24 mouse cellular contexts compared by ENCODE assay signal in the genomic region with DNA sequence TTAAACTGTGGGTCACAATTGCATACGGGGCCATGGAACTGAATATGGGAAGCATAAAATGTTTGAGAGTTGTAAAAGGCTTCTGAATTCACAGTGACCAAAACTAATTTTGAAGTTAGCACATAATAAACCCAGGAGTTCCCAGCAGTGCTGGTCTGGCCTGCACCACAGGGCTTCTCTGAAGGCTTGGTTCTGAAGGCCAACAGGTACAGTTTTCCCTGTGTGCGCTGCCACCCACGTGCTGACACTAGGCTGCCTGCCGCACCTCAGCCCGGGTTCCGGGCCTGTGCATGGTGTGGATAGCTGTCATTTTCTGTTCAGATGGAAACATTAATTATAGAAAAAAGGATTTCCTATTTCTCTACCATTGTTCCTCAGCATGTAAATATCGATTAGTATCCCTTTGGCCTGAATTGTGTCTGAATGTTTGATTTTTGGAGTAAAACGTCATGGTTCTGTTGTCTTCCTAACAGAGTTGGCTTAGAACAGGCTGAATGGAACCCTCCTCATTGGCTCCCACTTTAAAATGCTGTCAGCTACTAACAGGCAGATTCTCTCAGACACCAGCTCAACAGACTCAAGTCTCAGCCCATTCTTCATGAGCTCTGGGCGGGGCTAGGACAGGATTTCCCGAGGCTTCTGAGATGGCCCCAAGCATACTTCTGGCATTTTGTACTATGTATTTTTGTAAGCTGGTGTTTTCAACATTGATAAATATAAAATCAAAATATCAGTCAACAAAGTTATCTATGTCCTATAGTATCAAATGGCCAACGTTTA.
DNase-seq lines count a peak whose midpoint lies in the region; ATAC-seq and TF ChIP-seq lines count a peak whose summit lies in the region.
"Had no signal": no experiment of that assay in that cellular context is flagged by ENCODE, and none has a peak within 500 bp of the region (broad histone marks: within the 10 kb centered on the region; RNA-seq: fewer than 3 reads in every experiment).

No protein-coding gene starts in this region.

- intact Hi-C loops in heart, postnatal 10 days (cut with DNase I): no loop called here

- H3K4me2 ChIP-seq in lung, embryonic 14.5 days: no peak overlapping the region
- H3K4me2 ChIP-seq in lung, embryonic 15.5 days: no peak overlapping the region
- H3K4me2 ChIP-seq: forebrain, embryonic 12.5 days; limb, embryonic 13.5 days; liver, embryonic 12.5 days; midbrain, embryonic 15.5 days; neural tube, embryonic 12.5 days had no signal

- H3K9me3 ChIP-seq in heart, embryonic 10.5 days: no peaks in the 10 kb centered on the region
- no peaks in the 10 kb centered on the region for H3K9me3 ChIP-seq in lung, embryonic 14.5 days (ENCODE audit: low read depth, low read length)
- H3K9me3 ChIP-seq in lung, embryonic 15.5 days: no peaks in the 10 kb centered on the region
- H3K9me3 ChIP-seq: forebrain, embryonic 12.5 days; limb, embryonic 13.5 days; liver, embryonic 12.5 days; midbrain, embryonic 15.5 days; neural tube, embryonic 12.5 days had no signal

- no peaks in the 10 kb centered on the region for H3K4me1 ChIP-seq in heart, embryonic 10.5 days
- H3K4me1 ChIP-seq in lung, embryonic 14.5 days (ENCODE audit: insufficient read depth): no peaks in the 10 kb centered on the region
- no peaks in the 10 kb centered on the region for H3K4me1 ChIP-seq in lung, adult 2 months (ENCODE audit: control insufficient read depth, insufficient read depth, low read length)
- H3K4me1 ChIP-seq in lung, embryonic 15.5 days: no peaks in the 10 kb centered on the region
- H3K4me1 ChIP-seq: forebrain, embryonic 12.5 days; liver, embryonic 12.5 days; midbrain, embryonic 15.5 days; neural tube, embryonic 12.5 days had no signal

- peak; percentile 82; the same call in 1 of the 2 replicates for ATAC-seq in lung, embryonic 14.5 days (ENCODE audit: insufficient read depth)
- peak; percentile 81; the same call in 1 of the 2 replicates for ATAC-seq in lung, embryonic 15.5 days (ENCODE audit: borderline replicate concordance, extremely low read depth, low FRiP score, low TSS enrichment)
- ATAC-seq: CD4-positive, CD25-positive, alpha-beta regulatory T cell, adult 4 months; hindbrain, postnatal 0 days; intestine, embryonic 16.5 days; liver, embryonic 12.5 days; midbrain, embryonic 15.5 days had no signal

- no peak for TF ChIP-seq CTCF in lung, embryonic 14.5 days (IDR thresholded peaks at IDR 0.05; ENCODE audit: low read depth)
- TF ChIP-seq CTCF in lung, adult 2 months (IDR thresholded peaks at IDR 0.05; ENCODE audit: insufficient read depth, low read length): no peak

- no peak overlapping the region for H3K4me3 ChIP-seq in heart, embryonic 10.5 days
- H3K4me3 ChIP-seq in lung, embryonic 14.5 days (ENCODE audit: low read depth, low read length): no peak overlapping the region
- H3K4me3 ChIP-seq in lung, adult 2 months (replicated peaks; ENCODE audit: extremely low read depth, low read depth, low read length): no peak overlapping the region
- H3K4me3 ChIP-seq in lung, embryonic 15.5 days: no peak overlapping the region
- H3K4me3 ChIP-seq: erythroblast, embryonic 14.5 days; forebrain, embryonic 12.5 days; limb, embryonic 13.5 days; liver, embryonic 12.5 days; midbrain, embryonic 15.5 days; neural tube, embryonic 12.5 days had no signal

- H3K27me3 ChIP-seq in heart, embryonic 10.5 days (ENCODE audit: insufficient read depth, poor library complexity, severe bottlenecking): no peaks in the 10 kb centered on the region
- H3K27me3 ChIP-seq in lung, embryonic 14.5 days (ENCODE audit: insufficient read depth, low read length): no peaks in the 10 kb centered on the region
- H3K27me3 ChIP-seq in lung, embryonic 15.5 days: no peaks in the 10 kb centered on the region
- H3K27me3 ChIP-seq: forebrain, embryonic 12.5 days; limb, embryonic 13.5 days; liver, embryonic 12.5 days; midbrain, embryonic 15.5 days; neural tube, embryonic 12.5 days had no signal

- WGBS in heart, embryonic 10.5 days: 79% methylated on average over 11 of the region's 11 CpGs
- WGBS in lung, embryonic 14.5 days: 62% methylated on average over 11 of the region's 11 CpGs
- WGBS in lung, adult 2 months: 70% methylated on average over 11 of the region's 11 CpGs
- 62% methylated on average over 11 of the region's 11 CpGs for WGBS in lung, embryonic 15.5 days

- H3K36me3 ChIP-seq in heart, embryonic 10.5 days: no peaks in the 10 kb centered on the region
- H3K36me3 ChIP-seq in lung, embryonic 14.5 days (ENCODE audit: insufficient read depth): no peaks in the 10 kb centered on the region
- H3K36me3 ChIP-seq in lung, embryonic 15.5 days: no peaks in the 10 kb centered on the region
- H3K36me3 ChIP-seq: forebrain, embryonic 12.5 days; limb, embryonic 13.5 days; liver, embryonic 12.5 days; midbrain, embryonic 15.5 days; neural tube, embryonic 12.5 days had no signal

- TF ChIP-seq POLR2A in lung, adult 2 months (IDR thresholded peaks at IDR 0.05; ENCODE audit: borderline replicate concordance, extremely low read depth, low read depth, low read length): no peak

- H3K27ac ChIP-seq in heart, embryonic 10.5 days: no peak overlapping the region
- no peak overlapping the region for H3K27ac ChIP-seq in lung, embryonic 14.5 days (ENCODE audit: low read depth)
- no peak overlapping the region for H3K27ac ChIP-seq in lung, embryonic 15.5 days
- H3K27ac ChIP-seq: forebrain, embryonic 12.5 days; hindbrain, postnatal 0 days; limb, embryonic 13.5 days; liver, embryonic 12.5 days; midbrain, embryonic 15.5 days; neural tube, embryonic 12.5 days had no signal

- peak; percentile 64 for DNase-seq in heart, embryonic 10.5 days (ENCODE audit: low spot score)
- no peak for DNase-seq in heart, postnatal 10 days
- peak; percentile 84 for DNase-seq in lung, embryonic 14.5 days
- no peak for DNase-seq in lung, adult 2 months
- peak; percentile 63 for DNase-seq in lung, postnatal 36 days
- no peak for DNase-seq in layer of hippocampus, adult 18-20 months (ENCODE audit: low spot score in 2 of 2)
- DNase-seq in spleen, adult 18-20 months: no peak
- DNase-seq: cerebellum, adult 11-12 months; cerebellum, postnatal 10 days; gastrocnemius, postnatal 36 days; layer of hippocampus, postnatal 36 days; retina, postnatal 1 day; right cerebral cortex, postnatal 25 days; thymus, postnatal 4 days had no signal

- no peak overlapping the region for H3K9ac ChIP-seq in lung, embryonic 14.5 days
- no peak overlapping the region for H3K9ac ChIP-seq in lung, embryonic 15.5 days
- H3K9ac ChIP-seq: forebrain, embryonic 12.5 days; limb, embryonic 13.5 days; liver, embryonic 12.5 days; midbrain, embryonic 15.5 days; neural tube, embryonic 12.5 days had no signal

Comparison
In these comparisons a context has a peak if more than half of its experiments do, and no peak if none do; other contexts are left out.
1. DNase-seq: peak in heart, embryonic 10.5 days (single experiment), lung, embryonic 14.5 days (single experiment) and lung, postnatal 36 days (single experiment); none in heart, postnatal 10 days (0 of 2), lung, adult 2 months (single experiment), layer of hippocampus, adult 18-20 months (0 of 2) and spleen, adult 18-20 months (0 of 2).